Mouse (Mus musculus) spleen, adult 2 months (tissue): ENCODE data around the gene Myo15b.

Experiments used
- CTCF ChIP-seq: fragments of 200-500 bp; IDR thresholded peaks from 2 replicates; pipeline ENCODE4 v1.5.1; 2011; ENCODE audit warnings: mild to moderate bottlenecking, inconsistent platforms; ENCODE audit not compliant: insufficient read depth, insufficient read length, insufficient replicate concordance; ENCODE audit errors: extremely low read depth
- POLR2A ChIP-seq: fragments of 200-500 bp; IDR thresholded peaks from 2 replicates; pipeline ENCODE4 v1.6.1; 2011; ENCODE audit warnings: low read depth, low read length, inconsistent platforms

DNA sequence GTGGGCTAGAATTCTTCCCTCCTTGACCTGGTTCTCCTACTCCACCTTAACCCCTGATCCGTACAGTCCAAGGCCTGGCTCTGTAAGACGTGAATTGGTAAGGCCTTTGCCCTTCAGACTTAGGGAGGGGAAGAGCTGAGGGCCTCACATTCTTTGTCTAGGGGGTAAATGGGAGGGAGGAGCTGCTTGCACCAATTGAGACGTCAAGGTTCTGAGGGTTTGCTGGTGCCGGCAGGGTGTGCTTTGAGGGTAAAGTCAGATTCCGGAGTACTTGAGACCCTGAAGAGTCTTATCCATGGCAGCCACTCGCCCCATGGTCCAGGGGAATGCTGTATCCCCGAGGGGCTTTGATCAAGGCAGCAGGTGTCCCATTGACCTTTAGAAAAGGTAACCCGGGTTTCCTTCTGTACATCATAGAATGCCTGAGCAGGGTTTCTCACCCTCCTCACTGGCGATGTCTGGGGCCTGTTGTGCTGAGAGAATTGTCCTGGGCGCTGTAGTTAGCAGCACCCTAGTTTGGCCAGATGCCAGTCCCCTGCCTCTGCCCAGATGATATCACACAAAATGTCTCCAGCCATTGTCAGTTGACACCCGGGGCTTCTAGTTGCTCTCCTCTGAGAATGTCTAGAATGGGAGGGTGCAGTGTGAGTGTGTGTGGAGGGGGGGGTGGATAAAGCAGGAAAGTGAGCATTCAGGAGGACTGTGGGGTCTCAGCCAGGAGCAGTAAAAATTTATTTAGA lies 21.4 kb upstream of the Myo15b start:
- TF ChIP-seq POLR2A (no peak), CTCF (no peak)
